Mouse (Mus musculus) limb, embryonic 14.5 days (tissue): ENCODE data around the gene Fgfr2. TPM values are rescaled to one million over a fixed set of nuclear protein-coding genes. Genes with fewer than 3 reads are reported as not detected.
A peak's percentile ranks its signal among the peaks of the same experiment; 100 is the strongest.

Experiments used
- ATAC-seq: fragments of 200-750 bp; cut with Nextera tagmentation; 2 replicates; pipeline ENCODE4 v1.8.0; 2017; ENCODE audit warnings: low read depth, moderate number of reproducible peaks, moderate TSS enrichment; ENCODE audit not compliant: low FRiP score
- DNase-seq: peaks from one replicate; pipeline ENCODE4 v3.0.0-alpha.2; 2015; ENCODE audit warnings: low spot score
- H3K27ac ChIP-seq: fragments of 300-500 bp; sonication (generic); replicated peaks from 2 replicates; pipeline ENCODE4 v1.5.1; 2014; ENCODE audit warnings: low read depth, mild to moderate bottlenecking, low read length, moderate library complexity, mixed read lengths
- H3K27me3 ChIP-seq: fragments of 300-500 bp; sonication (generic); 2 replicates; pipeline ENCODE4 v1.6.1; 2014; ENCODE audit warnings: low read length, mixed read lengths; ENCODE audit not compliant: control insufficient read depth, insufficient read depth
- H3K36me3 ChIP-seq: fragments of 300-500 bp; sonication (generic); 2 replicates; pipeline ENCODE4 v1.6.1; 2014; ENCODE audit warnings: mild to moderate bottlenecking, low read length, moderate library complexity, mixed read lengths; ENCODE audit not compliant: control insufficient read depth, insufficient read depth
- H3K4me1 ChIP-seq: fragments of 300-500 bp; sonication (generic); 2 replicates; pipeline ENCODE4 v1.6.1; 2014; ENCODE audit warnings: antibody characterized with exemption, low read length, mixed read lengths; ENCODE audit not compliant: control insufficient read depth, insufficient read depth
- H3K4me2 ChIP-seq: fragments of 300-500 bp; sonication (generic); replicated peaks from 2 replicates; pipeline ENCODE4 v1.6.1; 2014; ENCODE audit warnings: low read depth, mild to moderate bottlenecking, low read length, moderate library complexity; ENCODE audit not compliant: severe bottlenecking
- H3K4me3 ChIP-seq: fragments of 300-500 bp; sonication (generic); replicated peaks from 2 replicates; pipeline ENCODE4 v1.5.1; 2014; ENCODE audit warnings: low read length
- H3K9ac ChIP-seq: fragments of 300-500 bp; sonication (generic); 2 replicates; pipeline ENCODE4 v1.6.1; 2014; ENCODE audit warnings: mild to moderate bottlenecking, low read depth, low read length, moderate library complexity; ENCODE audit not compliant: severe bottlenecking
- H3K9me3 ChIP-seq: fragments of 300-500 bp; sonication (generic); 2 replicates; pipeline ENCODE4 v1.6.1; 2016; ENCODE audit warnings: low read length; ENCODE audit not compliant: control insufficient read depth
- POLR2A ChIP-seq: fragments of 200-500 bp; IDR thresholded peaks from 2 replicates; pipeline ENCODE4 v1.8.0; 2012; ENCODE audit warnings: inconsistent platforms, mild to moderate bottlenecking, moderate library complexity, borderline replicate concordance; ENCODE audit not compliant: insufficient read depth, insufficient read length; ENCODE audit errors: extremely low read depth
- WGBS: fragments of 180-500 bp; shearing (Covaris S2); extraction: QIAGEN DNeasy Blood & Tissue Kit; methylation state at CpG from one replicate; pipeline ENCODE4 v1.1.7; 2014; 5-methylcytosine and 5-hydroxymethylcytosine counted together
- polyA plus RNA-seq, 2 experiments: library from polyadenylated mRNA; depleted of rRNA in 1 of 2; stranded (reverse) in 1 of 2; unstranded in 1 of 2; fragments of >200 nt; fragmentation: Nextera tagmentation in 1 of 2; extraction: Ambion mirVana in 1 of 2; gene quantifications; 2 replicates each; pipeline versions ENCODE4 v1.2.1 to v1.2.3; 2012 to 2014

Fgfr2 gene
- polyA plus RNA-seq, 2 experiments, result 131 to 133 TPM

DNA sequence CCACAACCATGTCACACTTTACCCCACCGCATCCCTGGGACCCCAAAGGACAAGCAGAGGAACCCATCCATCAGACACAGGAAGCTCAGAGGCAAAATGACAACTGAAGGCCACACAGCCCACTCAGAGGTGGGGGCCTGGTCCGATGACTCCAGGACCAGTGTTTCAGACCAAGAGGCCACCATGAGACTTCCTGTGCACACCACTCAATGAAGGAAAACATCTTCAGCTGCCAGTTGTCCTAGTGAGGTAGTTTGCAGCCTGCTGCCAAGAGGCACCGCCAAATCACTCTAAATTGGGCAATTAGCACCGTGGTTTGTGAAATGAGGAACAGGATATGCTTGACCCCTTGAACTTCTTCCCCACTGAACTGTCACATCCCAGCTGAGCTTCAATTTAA, 764.4 kb downstream of the Fgfr2 start:
- no peak for TF ChIP-seq POLR2A
- Histone ChIP-seq H3K27ac (no peak overlapping the region), H3K9ac (no peak overlapping the region), H3K27me3 (no peaks in the 10 kb centered on the region), H3K4me2 (no peak overlapping the region), H3K4me1 (peaks cover 11% of the 10 kb centered on the region), H3K36me3 (no peaks in the 10 kb centered on the region), H3K9me3 (no peaks in the 10 kb centered on the region), H3K4me3 (no peak overlapping the region)
- WGBS, result 43% methylated on average over 4 of the region's 4 CpGs
- ATAC-seq, result no peak
- DNase-seq, result no peak

DNA sequence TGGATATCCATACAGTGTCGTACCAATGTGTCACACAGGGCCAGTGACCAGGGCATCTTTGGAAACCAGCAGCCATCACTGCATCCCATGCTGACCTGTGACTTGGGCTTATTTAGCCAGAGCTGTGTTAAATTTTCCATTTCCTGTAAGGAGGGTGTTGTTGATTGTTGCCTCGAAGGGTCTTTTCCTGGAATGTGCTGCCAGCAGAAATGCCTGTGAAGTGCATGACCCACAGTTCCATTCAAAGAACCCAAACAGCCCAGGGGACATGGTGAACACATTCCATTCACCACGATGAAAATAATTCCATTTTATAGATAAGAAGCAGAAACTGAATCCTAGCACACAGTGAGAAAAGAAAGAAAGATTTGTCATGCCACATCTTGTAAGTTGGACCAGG, 764.9 kb downstream of the Fgfr2 start:
- Histone ChIP-seq H3K4me2 (no peak overlapping the region), H3K4me1 (peaks cover 11% of the 10 kb centered on the region), H3K9me3 (no peaks in the 10 kb centered on the region), H3K9ac (no peak overlapping the region), H3K36me3 (no peaks in the 10 kb centered on the region), H3K27me3 (no peaks in the 10 kb centered on the region), H3K4me3 (no peak overlapping the region), H3K27ac (no peak overlapping the region)
- ATAC-seq, result no peak
- TF ChIP-seq POLR2A, result no peak
- 29% methylated on average over 3 of the region's 3 CpGs for WGBS
- DNase-seq, result no peak

DNA sequence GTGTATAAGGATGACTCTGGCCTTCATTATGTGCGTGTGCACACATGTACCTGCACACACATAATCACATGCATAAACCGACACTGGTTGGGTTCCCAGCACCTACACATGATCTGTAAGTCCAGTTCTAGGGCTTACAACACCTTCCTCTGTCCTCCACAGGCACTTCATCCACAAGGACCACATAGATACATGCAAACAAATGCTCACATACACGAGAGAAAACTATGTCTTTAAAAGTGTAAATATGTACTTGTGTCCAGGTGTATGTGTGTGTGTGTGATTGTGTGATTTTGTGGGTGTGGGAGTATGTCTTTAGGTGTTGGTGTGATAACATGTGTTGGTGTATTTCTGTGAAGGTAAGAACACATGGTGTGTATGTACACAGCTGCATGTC, 765.3 kb downstream of the Fgfr2 start:
- no peak overlapping the region for H3K4me2 ChIP-seq
- no peak for ATAC-seq

DNA sequence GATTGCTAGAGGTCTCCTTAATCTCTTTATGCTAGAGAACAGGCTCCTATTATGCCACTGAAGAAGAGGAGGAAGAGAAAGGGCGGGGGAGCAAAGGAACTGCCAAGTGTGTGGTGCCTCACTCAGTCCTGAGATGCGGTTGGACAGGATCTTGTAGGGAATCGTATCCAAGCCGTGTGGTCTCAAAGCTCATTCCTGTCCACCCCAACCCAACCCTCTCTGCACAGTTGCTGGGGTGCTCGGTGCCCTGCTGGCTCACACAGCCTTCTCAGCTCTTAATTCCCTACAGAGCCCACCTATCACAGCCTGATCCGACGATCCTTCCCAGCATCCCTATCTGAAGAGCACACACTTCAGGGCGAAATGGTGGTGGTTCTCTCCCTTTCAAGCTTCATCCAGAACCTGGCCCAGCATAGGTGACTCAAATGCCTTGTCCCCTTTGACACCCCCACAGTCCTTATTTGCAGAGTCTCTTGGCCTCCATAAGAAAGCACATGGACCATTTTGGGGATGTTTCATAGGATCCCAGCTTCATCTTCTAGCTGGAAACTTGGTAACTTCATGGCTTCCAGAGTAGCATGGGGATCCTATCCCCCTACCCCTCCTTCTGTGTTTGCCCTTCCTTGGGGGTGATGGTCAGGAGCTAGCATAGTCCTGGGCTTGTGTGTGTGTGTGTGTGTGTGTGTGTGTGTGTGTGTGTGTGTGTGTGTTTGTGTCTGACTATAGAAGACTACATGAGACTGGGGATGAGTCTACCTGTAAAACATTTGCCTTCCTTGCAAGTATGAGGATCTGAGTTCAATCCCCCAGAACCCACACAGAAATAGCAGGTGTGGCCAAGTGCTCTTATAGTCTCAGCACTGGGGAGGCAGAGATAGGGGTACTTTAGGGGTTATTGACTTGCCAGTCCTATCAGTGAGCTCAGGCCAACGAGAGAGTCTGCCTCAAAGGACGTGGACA, 766.0 kb downstream of the Fgfr2 start:
- DNase-seq, result no peak

More for the DNA sequence above, 765.3 kb downstream of the Fgfr2 start:
- no peaks in the 10 kb centered on the region for H3K27me3 ChIP-seq
- no peak for DNase-seq
- peaks cover 11% of the 10 kb centered on the region for H3K4me1 ChIP-seq
- H3K4me3 ChIP-seq, result no peak overlapping the region
- WGBS, result 87% methylated on average over 3 of the region's 3 CpGs
- TF ChIP-seq POLR2A, result no peak
- no peak overlapping the region for H3K9ac ChIP-seq
- H3K9me3 ChIP-seq, result no peaks in the 10 kb centered on the region
- H3K36me3 ChIP-seq, result no peaks in the 10 kb centered on the region
- no peak overlapping the region for H3K27ac ChIP-seq

DNA sequence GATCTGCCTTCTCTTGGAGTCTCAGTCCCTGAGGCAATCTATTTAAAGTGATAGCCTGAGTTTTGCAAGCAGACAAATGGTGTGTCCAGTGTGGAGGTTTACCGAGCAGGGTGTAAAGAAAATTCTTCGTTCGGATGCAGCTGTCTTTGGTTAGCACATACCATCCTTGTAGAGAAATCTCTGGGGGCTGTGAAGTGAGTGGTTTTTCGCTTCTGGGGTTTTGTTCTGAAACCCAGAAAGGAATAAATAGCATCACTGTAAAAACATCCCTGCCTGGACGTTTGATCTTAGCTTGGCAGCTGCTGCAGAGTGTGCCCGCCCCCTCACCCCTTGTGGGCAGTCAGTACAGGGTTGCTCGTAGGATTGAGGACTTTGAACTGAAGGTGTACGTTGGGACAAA, 767.0 kb downstream of the Fgfr2 start:
- H3K27ac ChIP-seq, result no peak overlapping the region
- no peaks in the 10 kb centered on the region for H3K27me3 ChIP-seq
- peaks cover 11% of the 10 kb centered on the region for H3K4me1 ChIP-seq
- no peaks in the 10 kb centered on the region for H3K9me3 ChIP-seq
- no peak for TF ChIP-seq POLR2A
- 26% methylated on average over 8 of the region's 8 CpGs for WGBS
- no peak overlapping the region for H3K4me2 ChIP-seq
- no peak overlapping the region for H3K9ac ChIP-seq
- H3K4me3 ChIP-seq, result no peak overlapping the region
- DNase-seq (peak; percentile 66), ATAC-seq (peak; percentile 90)
- no peaks in the 10 kb centered on the region for H3K36me3 ChIP-seq

More for the DNA sequence above, 766.0 kb downstream of the Fgfr2 start:
- Histone ChIP-seq H3K36me3 (no peaks in the 10 kb centered on the region), H3K4me1 (peaks cover 11% of the 10 kb centered on the region), H3K9ac (no peak overlapping the region), H3K9me3 (no peaks in the 10 kb centered on the region), H3K27me3 (no peaks in the 10 kb centered on the region), H3K4me2 (no peak overlapping the region), H3K27ac (no peak overlapping the region), H3K4me3 (no peak overlapping the region)
- no peak for TF ChIP-seq POLR2A
- WGBS, result 71% methylated on average over 10 of the region's 10 CpGs
- no peak for ATAC-seq

DNA sequence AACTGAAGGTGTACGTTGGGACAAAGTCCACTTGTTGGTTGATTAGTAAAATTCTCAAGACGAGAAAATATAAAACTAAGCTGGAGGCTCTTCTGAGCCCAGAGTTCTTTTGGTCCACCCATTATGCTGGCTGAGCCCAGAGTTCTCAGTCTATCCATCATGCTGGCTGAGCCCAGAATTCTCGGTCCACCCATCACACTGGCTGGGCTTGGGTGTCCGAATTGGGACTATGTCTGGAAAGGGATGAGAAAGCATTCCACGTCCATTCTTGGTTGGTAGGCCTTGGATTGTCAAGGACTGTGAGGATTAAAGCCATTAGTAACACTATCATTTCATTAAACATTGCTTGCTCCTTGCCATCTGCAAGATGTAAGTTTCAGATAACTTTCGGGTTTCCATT, 767.4 kb downstream of the Fgfr2 start:
- Histone ChIP-seq H3K4me1 (peaks cover 11% of the 10 kb centered on the region), H3K4me2 (no peak overlapping the region), H3K4me3 (no peak overlapping the region), H3K36me3 (no peaks in the 10 kb centered on the region), H3K9ac (no peak overlapping the region), H3K27me3 (no peaks in the 10 kb centered on the region), H3K27ac (no peak overlapping the region), H3K9me3 (no peaks in the 10 kb centered on the region)
- WGBS, result 69% methylated on average over 6 of the region's 6 CpGs
- DNase-seq (no peak), ATAC-seq (no peak)
- TF ChIP-seq POLR2A, result no peak
